Mouse (Mus musculus) mature B cell (primary cell): ENCODE results near the gene Capn12.

Experiments used
- in situ Hi-C: fragments of 300-500 bp; cut with MboI; formaldehyde crosslinking; loops from 2 replicates; pipeline ENCODE4 v1.14.3; 2019

The Capn12 gene

GRCm38 (mm10) chr7:28881199-28881598 lies at the start of gene Capn12:
Gene Capn12 (plus strand): TSS chr7:28881422.
- in situ Hi-C loops = no loop called here

GRCm38 (mm10) chr7:28832137-28832536 lies 49.1 kb upstream of the Capn12 start:
- in situ Hi-C loops = no loop called here

- in situ Hi-C loops = no loop called here
Measured at GRCm38 (mm10) chr7:28833723-28834347, 47.4 kb upstream of the Capn12 start, which contains the start of gene Lgals4. Gene Lgals4 (plus strand): TSS chr7:28833854.

- in situ Hi-C loops = no loop called here
Measured at GRCm38 (mm10) chr7:28836936-28837335, 44.3 kb upstream of the Capn12 start.

- in situ Hi-C loops = no loop called here
Measured at GRCm38 (mm10) chr7:28838331-28838730, 42.9 kb upstream of the Capn12 start.

- in situ Hi-C loops = no loop called here
Measured at GRCm38 (mm10) chr7:28847273-28847672, 33.9 kb upstream of the Capn12 start.

GRCm38 (mm10) chr7:28849700-28850236 lies 31.5 kb upstream of the Capn12 start:
- in situ Hi-C loops = no loop called here

GRCm38 (mm10) chr7:28850642-28851041 lies 30.6 kb upstream of the Capn12 start:
- in situ Hi-C loops = no loop called here

- in situ Hi-C loops = no loop called here
Measured at GRCm38 (mm10) chr7:28859953-28860352, 21.3 kb upstream of the Capn12 start.

- in situ Hi-C loops = no loop called here
Measured at GRCm38 (mm10) chr7:28860898-28861297, 20.3 kb upstream of the Capn12 start.

GRCm38 (mm10) chr7:28862817-28863499 lies 18.3 kb upstream of the Capn12 start:
- in situ Hi-C loops = no loop called here

GRCm38 (mm10) chr7:28863540-28863939 lies 17.7 kb upstream of the Capn12 start, which contains the start of gene Lgals7:
Gene Lgals7 (plus strand): TSS chr7:28863853.
- in situ Hi-C loops = no loop called here

- in situ Hi-C loops = no loop called here
Measured at GRCm38 (mm10) chr7:28864288-28864750, 16.9 kb upstream of the Capn12 start.

GRCm38 (mm10) chr7:28865481-28866300 lies 15.5 kb upstream of the Capn12 start:
- in situ Hi-C loops = loop anchor here (5.0 kb wide), 1 partner anchor 68 kb away; no protein-coding TSS in a partner anchor

GRCm38 (mm10) chr7:28866769-28867507 lies 14.3 kb upstream of the Capn12 start:
- in situ Hi-C loops = loop anchor here (5.0 kb wide), 1 partner anchor 70 kb away; no protein-coding TSS in a partner anchor

GRCm38 (mm10) chr7:28867508-28868340 lies 13.5 kb upstream of the Capn12 start:
- in situ Hi-C loops = loop anchor here (5.0 kb wide), 1 partner anchor 70 kb away; no protein-coding TSS in a partner anchor

GRCm38 (mm10) chr7:28870901-28871664 lies 10.1 kb upstream of the Capn12 start:
- in situ Hi-C loops = no loop called here

- in situ Hi-C loops = no loop called here
Measured at GRCm38 (mm10) chr7:28874565-28874964, 6.7 kb upstream of the Capn12 start.

- in situ Hi-C loops = no loop called here
Measured at GRCm38 (mm10) chr7:28876099-28876498, 5.1 kb upstream of the Capn12 start.
